In the genomic region with DNA sequence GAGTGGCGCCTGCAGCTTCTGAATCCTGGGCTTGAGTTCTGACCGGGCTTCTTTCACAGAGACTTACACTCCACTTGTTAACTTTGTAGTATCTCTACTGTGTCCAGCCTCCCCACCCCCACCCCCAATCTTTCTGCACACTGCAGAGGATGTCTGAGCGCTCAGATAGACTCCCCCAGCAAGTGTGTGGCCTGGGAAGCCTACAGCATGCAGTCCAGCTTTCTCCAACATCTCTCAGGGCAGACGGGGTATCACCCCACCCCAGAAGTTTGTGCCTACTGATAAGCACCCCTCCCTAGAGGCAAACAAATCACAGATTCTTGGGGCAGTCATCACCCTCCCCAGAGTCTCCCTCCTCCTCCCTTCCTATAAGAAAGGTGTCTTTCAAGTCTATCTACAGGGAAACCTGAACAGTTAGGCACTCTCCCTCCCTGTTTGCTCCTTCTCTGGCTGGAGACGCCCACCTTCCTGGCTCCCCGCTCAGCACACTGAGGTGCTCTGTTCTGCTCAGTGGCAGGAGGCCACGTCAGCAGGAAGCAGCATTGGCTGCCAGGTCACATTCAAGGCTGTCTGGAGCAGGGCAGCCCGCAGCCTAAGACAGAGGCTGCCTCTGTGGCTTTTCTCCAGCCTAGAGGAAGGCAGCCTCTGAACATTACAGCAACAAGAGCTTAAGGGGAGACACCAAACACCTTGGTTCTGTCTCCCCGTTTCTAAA, we compare ENCODE assay signal across 7 mouse cellular contexts.
A peak's percentile ranks its signal among the peaks of the same experiment; 100 is the strongest.
DNase-seq lines count a peak whose midpoint lies in the region.

No protein-coding gene starts in this region.

- peaks cover 33% of the 10 kb centered on the region for H3K4me1 ChIP-seq in hindbrain, embryonic 10.5 days (replicated peaks)

- 62% methylated on average over 9 of the region's 9 CpGs for WGBS in hindbrain, embryonic 10.5 days

- peak; percentile 89 for DNase-seq in Muller cell, postnatal 12 days (ENCODE audit: inconsistent ontology term)
- peak; percentile 88 to 92 for DNase-seq in adrenal gland, adult (ENCODE audit: inconsistent age in 2 of 2, low spot score in 1 of 2)
- DNase-seq in frontal cortex, postnatal 10 days (ENCODE audit: low spot score in 2 of 2), result peak; percentile 56
- peak; percentile 23 for DNase-seq in hindbrain, embryonic 10.5 days (ENCODE audit: low spot score)
- peak; percentile 43 to 46 for DNase-seq in layer of hippocampus, postnatal 36 days
- DNase-seq in lung, postnatal 4 days, result peak; percentile 59 to 76
- DNase-seq in testis, postnatal 10 days (ENCODE audit: low spot score), result peak; percentile 76

- no peak overlapping the region for H3K4me3 ChIP-seq in hindbrain, embryonic 10.5 days

- no peaks in the 10 kb centered on the region for H3K27me3 ChIP-seq in hindbrain, embryonic 10.5 days (ENCODE audit: insufficient read depth, poor library complexity, severe bottlenecking)

- H3K9me3 ChIP-seq in hindbrain, embryonic 10.5 days, result no peaks in the 10 kb centered on the region

- peak overlapping the region; percentile 72 for H3K27ac ChIP-seq in hindbrain, embryonic 10.5 days

- no peaks in the 10 kb centered on the region for H3K36me3 ChIP-seq in hindbrain, embryonic 10.5 days

Comparison
In these comparisons a context has a peak if more than half of its experiments do, and no peak if none do; other contexts are left out.
1. DNase-seq: peak in every context shown above with its lines; median percentile 90 in adrenal gland, adult; 89 in Muller cell, postnatal 12 days; 76 in testis, postnatal 10 days; 68 in lung, postnatal 4 days; 56 in frontal cortex, postnatal 10 days; 44 in layer of hippocampus, postnatal 36 days; 23 in hindbrain, embryonic 10.5 days.